Mouse (Mus musculus): ENCODE results near the gene Bcap31.

The Bcap31 gene

DNA sequence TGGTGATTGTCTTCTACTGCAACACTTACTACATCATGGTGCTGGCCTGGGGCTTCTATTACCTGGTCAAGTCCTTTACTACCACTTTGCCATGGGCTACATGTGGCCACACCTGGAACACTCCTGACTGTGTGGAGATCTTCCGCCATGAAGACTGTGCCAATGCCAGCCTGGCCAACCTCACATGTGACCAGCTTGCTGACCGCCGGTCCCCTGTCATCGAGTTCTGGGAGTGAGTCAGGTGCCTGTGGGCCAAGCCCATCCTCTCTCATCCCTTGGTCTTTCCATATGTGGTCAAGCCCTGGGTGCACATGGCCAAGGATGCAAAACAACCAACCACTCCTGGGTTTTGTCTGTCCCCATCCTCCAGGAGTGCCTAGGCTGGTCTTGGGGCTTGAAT, 39.3 kb downstream of the Bcap31 start:
- DNase-seq: no peak

DNA sequence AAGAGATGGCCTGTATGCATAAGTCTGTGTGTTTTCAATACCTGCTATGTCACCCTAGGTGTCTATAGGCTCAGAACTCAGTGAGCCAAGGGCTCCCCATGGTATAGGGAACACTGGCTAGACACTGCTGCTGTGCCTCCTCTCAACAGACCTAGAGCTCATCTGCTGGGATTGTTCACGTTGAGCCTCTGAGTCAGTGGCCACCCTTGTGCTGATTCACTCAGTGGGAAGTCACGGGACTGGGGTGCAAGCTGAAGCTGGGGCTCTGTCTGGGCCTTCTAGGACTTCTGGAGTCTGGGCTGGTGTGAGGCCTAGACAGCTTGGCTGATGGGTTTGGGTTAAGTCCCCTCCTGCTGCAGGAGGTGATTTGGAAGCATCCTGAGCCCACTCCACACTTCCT, 40.7 kb downstream of the Bcap31 start:
- no peak for DNase-seq

DNA sequence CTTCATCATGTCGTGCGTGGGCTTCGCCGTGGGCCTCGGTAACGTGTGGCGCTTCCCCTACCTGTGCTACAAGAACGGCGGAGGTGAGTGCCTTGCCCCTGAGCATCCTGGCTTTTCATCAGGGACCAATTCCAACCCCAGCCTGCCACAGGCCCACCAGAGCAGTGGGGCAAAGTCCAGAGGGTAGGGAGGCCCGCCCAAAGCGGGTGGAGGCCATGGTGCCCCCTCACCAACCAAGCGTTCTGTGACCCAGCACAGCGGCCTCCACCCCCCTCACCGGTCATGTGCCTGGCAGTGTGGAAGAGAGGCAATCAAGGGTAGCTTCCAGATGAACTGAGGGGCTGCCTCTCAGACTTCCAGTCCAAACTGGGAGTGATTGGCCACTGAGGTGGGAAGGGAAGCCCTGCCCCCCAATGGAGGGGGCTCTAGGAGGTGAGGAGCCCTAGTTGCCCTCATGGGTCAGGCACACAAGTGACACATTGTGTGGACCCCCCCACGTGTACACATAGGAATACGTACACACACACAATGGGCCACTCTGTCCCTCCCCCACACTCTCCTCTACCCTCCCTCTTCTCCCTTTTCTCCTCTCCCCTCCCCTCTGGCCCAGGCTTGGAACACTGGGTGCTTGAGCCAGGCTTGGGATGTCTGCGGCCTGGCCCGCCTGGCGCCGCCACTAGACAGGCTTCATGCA, 41.9 kb downstream of the Bcap31 start:
- DNase-seq: no peak

DNA sequence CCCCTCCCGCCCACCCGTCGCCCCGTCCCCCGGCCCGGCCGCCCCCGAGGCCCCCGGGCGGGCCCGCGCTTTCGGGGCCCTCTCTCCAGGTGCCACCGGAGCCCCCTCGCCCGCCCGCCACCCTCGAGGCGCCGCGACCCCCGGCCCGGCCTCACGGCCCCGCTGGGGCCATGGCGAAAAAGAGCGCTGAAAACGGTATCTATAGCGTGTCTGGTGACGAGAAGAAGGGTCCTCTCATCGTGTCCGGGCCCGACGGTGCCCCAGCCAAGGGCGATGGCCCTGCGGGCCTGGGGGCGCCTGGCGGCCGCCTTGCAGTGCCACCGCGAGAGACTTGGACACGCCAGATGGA, 42.4 kb downstream of the Bcap31 start:
- no peak for DNase-seq

DNA sequence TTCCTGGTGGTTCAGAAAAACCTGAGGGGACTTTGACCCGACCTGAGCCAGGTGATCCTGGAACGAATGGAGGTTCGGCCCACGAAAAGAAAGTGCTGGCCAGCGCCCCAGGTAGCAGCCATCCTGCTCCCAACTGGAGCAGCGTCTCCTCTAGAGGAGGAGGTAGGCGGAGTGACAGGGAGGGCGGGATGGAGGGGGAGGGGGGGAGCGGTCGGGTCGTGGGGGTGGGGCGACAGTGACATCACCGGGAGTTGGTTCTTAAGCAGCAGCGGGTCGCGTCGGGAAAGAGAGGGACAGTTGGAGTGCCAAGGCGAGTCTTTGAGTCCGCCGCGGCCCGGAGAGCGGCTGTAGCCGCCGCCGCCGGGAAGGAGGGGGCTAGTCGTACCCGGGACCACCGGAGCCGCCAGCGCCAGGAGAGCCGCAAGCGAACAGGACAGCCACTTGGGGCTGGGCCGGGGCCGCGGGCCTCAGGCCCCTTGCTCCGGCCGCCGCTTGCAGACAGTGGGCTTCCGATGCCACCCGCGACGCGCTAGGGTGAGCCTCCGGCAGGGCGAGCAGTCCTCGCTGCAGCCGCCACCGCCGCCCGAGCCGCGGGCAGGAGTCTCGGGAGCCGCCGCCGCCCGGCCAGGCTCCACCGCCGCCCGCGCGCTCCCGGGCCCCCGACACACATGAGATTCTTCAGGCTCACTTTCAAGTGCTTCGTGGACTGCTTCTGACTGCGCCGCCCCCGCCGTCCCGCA, 42.9 kb downstream of the Bcap31 start, which contains the start of gene Slc6a8:
Gene Slc6a8 (plus strand): TSS at position 272 of the 740 bp plus-strand sequence.
- peak in 1 of 2 experiments; percentile 24 for DNase-seq

DNA sequence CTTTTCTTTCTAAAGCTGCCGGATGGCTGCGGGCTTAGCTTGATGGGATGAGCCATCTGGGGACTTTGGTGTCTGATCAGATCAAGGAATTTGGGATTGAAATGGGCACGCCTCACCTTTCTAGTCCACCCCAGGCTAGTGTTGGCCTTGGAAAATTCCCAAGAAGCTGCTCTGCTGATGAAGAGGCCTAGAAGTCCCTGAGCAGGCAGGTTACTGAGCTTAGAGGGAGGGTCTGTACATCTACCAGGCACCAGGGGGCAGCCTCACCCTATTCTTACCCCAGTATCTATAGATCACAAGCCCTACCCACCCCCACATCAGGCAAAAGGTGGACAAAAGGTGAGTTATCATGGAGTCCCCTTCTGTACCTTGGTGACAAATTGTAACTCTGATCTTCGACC, 43.9 kb downstream of the Bcap31 start:
- peak in 1 of 2 experiments; percentile 63 for DNase-seq

DNA sequence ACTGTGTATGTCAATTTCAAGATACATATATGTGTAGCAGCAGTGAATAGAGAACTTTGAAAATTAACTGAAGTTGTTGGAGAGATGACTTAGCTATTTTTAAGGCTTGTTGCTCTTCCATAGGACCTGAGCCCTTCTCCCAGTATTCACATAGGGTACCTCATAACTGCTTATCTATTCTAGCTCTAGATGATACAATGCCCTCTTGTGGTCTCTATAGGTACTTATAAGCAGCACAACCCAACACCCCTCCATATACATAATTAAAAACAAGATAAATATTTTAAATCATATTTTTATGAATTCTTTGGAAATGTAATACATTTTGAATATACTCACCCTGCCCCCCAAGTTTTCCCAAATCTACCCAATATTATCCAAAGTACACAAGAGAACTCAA, 52.8 kb downstream of the Bcap31 start:
- DNase-seq: no peak

DNA sequence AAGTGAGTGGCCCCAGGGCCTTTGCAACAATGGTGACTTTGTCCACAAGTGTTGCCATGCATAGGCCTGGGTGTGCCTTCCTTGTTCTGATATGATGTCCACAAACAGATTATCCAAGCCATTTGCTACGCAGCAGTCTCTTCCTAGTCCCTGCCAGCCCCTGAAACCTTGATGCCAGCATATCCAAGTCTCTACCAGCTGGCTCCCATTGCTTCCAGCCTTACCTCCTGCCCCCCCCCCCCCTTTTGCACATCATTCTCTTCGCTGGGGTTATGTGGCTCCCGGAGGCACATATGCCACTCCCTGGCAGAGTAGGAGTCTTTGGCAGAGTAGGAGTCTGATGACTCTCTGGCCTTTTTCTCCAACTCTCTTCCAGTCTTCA, 55.7 kb downstream of the Bcap31 start:
- no peak for DNase-seq

DNA sequence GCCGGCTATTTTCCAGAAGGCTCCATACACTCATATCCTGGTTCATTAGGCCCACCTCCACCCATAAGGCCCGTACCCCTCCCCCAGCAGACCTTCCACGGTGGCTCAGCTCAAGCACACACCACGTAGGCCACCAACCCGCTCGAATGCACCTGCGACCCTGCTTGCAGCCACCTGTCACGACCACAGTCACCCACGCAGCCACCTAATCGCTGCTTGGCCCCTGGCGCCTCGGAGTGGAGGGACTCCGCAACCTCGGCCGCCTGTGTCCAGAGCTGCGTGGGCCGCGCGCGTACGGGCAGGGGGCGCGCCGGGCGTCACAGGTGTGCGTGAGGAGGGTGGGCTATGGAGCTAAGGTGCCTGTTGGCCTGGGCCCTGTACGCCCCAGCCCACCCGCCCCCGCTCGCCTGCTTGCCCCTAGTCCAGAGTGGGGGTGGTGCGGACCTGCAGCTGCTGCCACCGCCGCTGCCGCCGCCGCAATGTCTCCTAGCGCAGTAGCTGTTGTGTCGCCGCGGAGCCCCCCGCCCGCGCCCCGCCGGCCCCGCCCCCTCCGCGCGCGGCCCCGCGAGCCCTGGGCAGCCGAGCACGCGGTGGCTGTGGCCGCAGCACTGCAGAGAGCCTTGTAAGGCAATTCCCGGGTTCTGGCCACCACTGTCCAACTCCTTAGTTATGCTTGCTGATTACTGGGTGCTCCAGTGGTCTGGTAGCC, 56.2 kb downstream of the Bcap31 start, which contains the start of gene Pnck:
Gene Pnck (minus strand): TSS at position 543 of the 709 bp plus-strand sequence.
- DNase-seq: no peak

DNA sequence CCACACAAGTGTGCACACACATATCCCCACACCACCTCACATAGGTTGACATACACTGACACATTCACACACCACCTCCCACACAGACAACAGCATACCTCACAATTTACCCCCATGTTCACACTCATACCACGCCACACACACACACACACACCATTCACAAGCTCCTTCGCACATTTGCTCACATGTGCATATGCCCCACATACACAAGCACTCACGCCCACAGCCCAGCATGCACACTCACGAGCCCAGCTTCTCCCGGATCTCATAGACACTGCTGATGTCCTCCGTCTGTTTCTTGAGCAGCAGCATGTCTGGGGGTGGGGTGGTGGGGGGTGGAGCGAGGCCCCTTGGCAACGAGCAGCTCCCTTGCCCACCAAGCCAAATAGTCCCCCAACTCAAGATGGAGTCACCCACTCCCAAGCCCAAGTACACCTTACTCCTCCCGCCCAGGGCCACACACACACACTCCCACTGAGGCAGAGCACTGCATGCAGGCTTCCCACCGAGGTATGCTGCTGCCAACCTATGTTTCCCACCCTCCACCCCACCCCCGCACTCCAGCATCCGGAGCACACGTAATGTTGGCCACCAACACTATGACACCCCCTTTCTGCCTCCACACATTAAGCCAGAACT, 56.9 kb downstream of the Bcap31 start:
- no peak for DNase-seq

DNA sequence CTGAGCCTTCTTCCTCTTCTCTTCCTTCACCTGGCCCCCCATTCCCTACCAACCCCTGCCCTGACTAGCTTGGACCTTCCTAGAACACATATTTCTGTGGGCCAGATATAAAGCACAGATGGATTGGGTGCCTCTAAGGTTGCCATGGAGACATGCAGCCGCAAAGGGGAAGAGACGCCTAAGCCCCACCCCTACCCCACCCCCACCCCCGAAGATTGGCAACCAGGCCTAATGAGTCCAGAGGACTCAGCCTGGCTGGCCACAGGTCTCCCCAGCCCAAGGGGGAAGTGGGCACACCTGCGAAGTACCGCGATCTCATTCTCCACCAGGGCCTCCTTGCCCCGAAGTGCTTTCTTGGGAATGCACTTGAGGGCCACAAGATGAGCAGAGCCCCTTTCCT, 57.6 kb downstream of the Bcap31 start:
- no peak for DNase-seq

DNA sequence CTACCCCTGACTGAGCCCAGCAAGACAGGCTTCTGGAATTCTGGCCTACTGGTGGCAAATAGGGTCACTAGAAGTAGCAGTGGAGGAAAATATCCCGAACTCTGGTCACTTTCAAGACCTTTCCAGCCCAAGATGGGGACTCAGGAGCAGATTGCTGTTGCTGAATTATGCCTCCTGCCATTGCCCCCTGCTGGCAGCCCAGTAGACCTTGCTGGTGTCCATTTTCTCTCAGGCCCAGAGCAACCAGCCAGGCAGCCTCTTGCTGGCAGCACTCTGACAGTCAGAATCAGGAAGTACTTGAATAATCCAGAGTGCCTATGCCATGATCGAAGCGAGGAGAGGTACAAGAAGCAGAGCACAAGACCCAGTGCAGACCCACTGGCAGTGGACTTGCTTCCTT, 60.4 kb downstream of the Bcap31 start:
- DNase-seq: no peak

DNA sequence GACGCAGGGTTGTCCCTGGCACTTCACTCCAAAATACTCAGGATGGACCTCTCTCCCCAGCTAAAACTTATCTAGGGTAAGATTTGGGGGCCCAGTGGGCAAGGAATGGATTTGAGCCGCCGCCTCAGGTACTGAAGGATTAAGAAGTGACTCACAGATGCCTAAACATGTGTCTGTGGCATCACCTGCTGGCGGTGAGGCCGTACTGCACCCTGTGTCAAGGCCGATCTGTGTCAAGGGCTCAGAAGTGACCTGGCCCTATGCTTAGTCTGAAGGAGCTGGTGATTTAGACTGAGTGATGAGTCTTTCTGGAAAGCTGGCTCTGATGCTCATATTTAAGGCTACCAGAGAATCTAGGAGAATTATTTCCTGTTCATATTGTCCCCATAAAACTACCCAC, 61.8 kb downstream of the Bcap31 start:
- DNase-seq: peak in 1 of 2 experiments; percentile 72

DNA sequence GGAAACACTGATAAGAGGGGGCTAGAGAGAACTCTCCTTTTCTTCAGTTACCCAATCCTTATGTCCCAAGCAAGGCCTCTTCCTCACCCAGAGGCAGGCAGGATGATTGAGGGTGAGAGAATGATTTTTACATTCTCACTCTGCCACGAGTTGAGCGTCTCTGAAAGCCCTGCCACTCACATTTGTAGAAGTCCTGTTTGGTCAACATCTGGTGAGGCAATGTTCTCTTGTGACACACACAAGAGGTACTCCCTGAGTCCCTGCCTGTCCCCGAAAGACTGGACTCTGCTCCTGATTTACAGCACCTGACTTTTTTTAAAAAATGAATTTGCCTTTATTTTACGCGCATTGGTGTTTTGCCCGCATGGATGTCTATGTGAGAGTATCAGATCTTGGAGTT, 62.6 kb downstream of the Bcap31 start:
- DNase-seq: no peak

DNA sequence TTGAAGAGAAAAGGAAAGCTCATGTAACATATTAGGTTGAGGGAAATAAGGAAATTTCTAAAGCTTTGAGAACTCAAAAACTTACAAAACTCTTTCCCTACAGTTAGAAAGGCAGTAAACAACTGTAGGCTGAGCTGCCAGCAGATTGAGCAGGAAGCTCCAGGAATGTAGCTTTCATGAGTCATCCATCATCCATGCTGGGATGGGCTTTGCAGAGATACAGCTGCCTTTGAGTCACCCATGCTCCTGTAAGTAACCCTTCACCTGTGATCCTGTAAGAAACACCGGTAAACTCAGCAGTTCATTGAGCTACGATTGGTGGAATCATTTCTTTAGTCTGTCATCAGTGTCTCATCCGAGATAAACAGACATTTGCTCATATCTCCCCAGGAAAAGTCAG, 65.1 kb downstream of the Bcap31 start:
- DNase-seq: no peak

DNA sequence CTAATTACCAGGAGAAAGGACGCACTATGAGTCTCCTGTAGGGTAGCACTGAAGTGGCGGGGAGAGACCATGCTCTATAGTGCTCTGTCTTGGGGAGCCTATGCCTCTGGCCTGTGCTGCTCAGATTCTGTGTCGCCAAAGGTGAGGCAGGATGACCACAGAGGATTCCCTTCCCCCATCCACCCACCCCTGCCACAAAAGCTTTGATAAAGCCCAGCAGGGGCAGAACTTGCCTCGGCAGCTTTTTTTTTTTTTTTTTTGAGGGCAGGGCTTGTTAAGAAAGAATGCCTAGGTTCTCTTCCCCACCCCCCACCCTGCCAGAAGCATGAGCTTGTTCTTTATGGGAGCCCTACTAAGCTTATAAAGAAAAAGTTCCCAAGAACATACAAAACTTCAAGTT, 70.9 kb downstream of the Bcap31 start:
- DNase-seq: no peak

DNA sequence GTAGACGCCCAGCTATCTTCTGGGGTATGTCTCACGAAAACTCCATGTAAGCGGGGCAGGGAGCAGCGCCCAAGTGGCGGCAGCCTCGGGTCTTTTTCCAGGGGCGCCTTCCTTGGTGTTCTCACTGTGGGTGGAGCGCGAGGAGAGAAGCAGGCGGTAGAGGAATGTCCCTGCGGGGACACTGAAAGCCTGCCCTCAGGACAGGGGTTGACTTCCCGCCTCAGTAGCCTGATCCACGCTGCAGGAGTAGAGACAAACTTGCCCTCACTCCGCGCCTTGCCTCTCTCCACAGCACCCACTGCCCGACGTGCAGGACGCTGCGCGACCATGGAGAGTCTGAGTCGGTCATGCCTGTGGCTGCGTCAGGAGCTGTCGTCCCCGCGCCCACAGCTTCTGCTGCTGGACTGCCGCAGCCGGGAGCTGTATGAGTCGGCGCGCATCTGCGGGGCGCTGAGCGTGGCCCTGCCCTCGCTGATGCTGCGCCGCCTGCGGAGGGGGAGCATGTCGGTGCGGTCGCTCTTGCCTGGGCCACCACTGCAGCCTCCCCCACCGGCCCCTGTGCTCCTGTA, 76.0 kb downstream of the Bcap31 start:
- no peak for DNase-seq

DNA sequence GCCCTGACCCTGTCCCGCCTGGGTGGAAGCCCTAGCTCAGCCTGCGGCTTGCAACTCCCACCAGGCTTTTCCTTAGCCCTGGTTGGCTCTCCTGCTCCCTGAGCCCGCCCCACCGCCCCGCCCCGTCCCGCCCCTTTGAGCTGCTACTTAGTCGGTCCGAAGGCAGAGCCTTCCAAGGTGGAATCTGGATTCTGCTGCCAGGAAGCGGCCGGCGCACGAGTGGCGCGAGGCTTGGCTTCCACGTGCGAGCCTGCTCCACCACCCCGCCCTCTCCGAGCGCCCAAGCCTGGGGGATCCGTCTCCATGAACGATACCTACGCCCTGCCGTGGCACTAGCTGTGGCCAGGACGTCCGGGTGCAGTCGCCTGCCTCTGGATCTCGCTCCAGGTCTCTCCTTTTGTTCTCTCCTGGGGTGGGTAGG, 76.7 kb downstream of the Bcap31 start, which contains the start of gene Dusp9:
Gene Dusp9 (plus strand): TSS at position 165 of the 421 bp plus-strand sequence.
- DNase-seq: no peak

DNA sequence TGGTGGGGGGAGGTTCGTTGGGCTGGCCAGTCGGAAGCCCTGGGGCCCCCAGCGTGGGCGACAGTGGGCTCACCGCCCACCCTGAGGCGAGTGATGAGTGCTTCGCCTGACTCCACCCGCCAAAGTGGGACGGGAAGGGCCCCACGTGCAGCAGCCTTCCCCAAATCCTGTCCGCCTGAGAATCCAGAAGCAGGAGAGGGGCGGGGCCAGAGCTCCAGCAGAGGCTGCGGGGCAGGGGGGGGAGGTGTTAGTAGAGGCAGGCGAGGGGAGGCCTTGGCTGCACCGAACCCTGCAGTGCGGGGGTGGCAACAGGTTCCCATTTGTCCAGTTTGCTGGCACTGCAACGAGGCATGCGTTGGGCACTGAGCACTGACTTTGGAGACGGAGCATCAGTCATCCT, 78.6 kb downstream of the Bcap31 start:
- no peak for DNase-seq

Measured in spleen, adult 18-20 months (tissue).